Mouse (Mus musculus): ENCODE measurements around the gene Asz1. TPM values are rescaled to one million over a fixed set of nuclear protein-coding genes. Genes with fewer than 3 reads are reported as not detected.
A peak's percentile ranks its signal among the peaks of the same experiment; 100 is the strongest.

Asz1 gene
- polyA plus RNA-seq, 1 experiment from 2014 or later, result not detected

DNA sequence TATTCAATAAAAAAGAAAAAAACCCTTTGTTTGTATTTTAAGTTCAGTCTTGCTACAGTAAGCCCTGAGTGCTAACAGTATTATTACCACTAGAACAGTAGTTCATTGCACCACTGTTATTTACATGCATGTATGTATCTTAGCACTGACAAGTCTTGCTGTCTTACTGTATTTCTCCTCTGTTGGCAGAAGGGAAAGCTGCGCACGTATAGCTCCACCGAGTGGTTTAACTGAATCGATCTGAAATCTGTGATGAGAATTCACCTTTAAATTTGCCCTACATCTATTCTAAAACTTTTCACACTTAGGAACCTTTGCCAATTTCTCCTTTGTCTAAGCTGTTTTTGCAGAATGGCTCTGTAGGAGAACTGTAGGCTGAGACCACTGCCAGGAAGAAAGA, 64.6 kb downstream of the Asz1 start:
- no peak for ATAC-seq (ENCODE audit: low FRiP score)
- Histone ChIP-seq H3K4me1 (no peaks in the 10 kb centered on the region), H3K4me2 (replicated peaks) (no peak overlapping the region), H3K27ac (no peak overlapping the region), H3K27me3 (no peaks in the 10 kb centered on the region), H3K9me3 (replicated peaks) (no peaks in the 10 kb centered on the region), H3K36me3 (no peaks in the 10 kb centered on the region), H3K4me3 (no peak overlapping the region), H3K9ac (no peak overlapping the region)
- 84% methylated on average over 4 of the region's 4 CpGs for WGBS

DNA sequence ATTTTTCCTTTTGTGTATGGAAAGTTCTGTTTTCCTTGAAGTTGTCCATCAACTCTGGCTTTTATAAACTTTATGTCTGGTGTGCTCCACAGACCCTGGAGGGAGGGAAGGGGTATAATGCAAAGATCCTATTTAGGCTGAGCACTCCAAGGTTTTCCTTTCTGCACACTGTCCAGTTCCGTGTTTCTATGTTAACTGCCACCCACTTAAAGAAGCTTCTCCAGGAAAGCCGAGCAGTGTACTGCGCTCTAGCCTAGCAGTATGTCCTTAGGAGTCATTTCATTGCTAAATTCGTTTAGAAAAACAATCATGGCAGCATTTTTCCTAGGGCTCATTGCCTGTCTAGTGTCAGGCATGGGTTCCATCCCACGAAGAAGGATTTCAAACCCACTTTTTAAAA, 65.7 kb downstream of the Asz1 start:
- 85% methylated on average over 5 of the region's 5 CpGs for WGBS
- no peak for ATAC-seq (ENCODE audit: low FRiP score)
- Histone ChIP-seq H3K27ac (no peak overlapping the region), H3K4me3 (no peak overlapping the region), H3K4me1 (no peaks in the 10 kb centered on the region), H3K9ac (no peak overlapping the region), H3K36me3 (no peaks in the 10 kb centered on the region), H3K27me3 (no peaks in the 10 kb centered on the region), H3K4me2 (replicated peaks) (no peak overlapping the region), H3K9me3 (replicated peaks) (no peaks in the 10 kb centered on the region)

DNA sequence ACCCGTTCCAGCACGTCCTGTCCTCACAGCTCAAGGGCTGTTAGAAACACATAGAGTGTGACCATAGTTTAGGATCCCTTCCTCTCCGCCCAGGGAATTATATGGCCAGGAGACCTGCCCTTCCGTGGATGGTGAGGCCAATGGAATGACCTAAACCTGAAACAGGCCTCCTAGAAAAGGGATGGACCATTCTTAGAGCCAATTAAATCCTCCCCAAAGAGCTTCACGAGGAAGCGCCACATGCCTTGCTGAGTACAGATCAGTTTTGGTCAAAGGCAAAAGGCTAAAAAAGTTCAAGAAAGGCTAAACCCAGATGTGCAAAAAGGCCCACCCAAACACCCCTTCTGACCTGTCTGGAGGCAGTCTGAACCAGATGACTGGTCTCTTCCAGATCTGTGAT, 76.6 kb downstream of the Asz1 start:
- WGBS, result 29% methylated on average over 6 of the region's 6 CpGs
- Histone ChIP-seq H3K4me1 (peaks cover 24% of the 10 kb centered on the region), H3K36me3 (no peaks in the 10 kb centered on the region), H3K27me3 (peaks cover 49% of the 10 kb centered on the region), H3K4me2 (replicated peaks) (peak overlapping the region; percentile 71), H3K27ac (no peak overlapping the region), H3K9me3 (replicated peaks) (no peaks in the 10 kb centered on the region), H3K4me3 (peak overlapping the region; percentile 47; the same call in 1 of the 2 replicates), H3K9ac (no peak overlapping the region)
- ATAC-seq (ENCODE audit: low FRiP score), result no peak

DNA sequence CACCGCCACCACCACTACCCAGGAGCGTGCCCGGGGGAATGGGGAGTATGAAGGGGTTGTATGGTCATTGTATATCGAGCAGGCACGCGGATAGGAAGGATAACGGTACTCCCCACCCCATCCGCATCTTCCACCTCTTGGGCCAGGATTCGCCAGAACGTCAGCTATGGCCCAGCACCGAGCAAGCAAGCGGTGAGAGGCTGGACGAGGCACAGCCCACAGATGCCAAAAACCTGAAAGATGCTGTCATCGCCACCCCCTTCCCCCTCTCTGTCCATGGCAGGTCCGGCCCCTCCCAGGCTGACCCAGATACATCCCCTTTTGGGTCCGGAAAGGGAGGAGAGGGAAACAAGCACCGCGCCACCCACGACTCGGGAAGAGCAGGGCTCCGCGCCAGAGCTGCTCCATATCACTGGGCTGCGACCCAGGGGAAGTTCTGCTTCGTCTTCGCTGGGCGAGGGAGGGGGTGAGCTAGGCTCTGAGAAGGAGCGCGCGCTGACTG, 77.3 kb downstream of the Asz1 start:
- Histone ChIP-seq H3K9ac (0 out of 2 replicates have a peak overlapping the region, but pooled peaks have one; percentile 28), H3K27ac (no peak overlapping the region), H3K4me2 (replicated peaks) (peak overlapping the region; percentile 71), H3K9me3 (replicated peaks) (no peaks in the 10 kb centered on the region), H3K27me3 (peaks cover 49% of the 10 kb centered on the region), H3K36me3 (no peaks in the 10 kb centered on the region), H3K4me1 (peaks cover 24% of the 10 kb centered on the region), H3K4me3 (peak overlapping the region; percentile 47)
- 1% methylated on average over 29 of the region's 29 CpGs for WGBS
- peak; percentile 61 for ATAC-seq (ENCODE audit: low FRiP score)

DNA sequence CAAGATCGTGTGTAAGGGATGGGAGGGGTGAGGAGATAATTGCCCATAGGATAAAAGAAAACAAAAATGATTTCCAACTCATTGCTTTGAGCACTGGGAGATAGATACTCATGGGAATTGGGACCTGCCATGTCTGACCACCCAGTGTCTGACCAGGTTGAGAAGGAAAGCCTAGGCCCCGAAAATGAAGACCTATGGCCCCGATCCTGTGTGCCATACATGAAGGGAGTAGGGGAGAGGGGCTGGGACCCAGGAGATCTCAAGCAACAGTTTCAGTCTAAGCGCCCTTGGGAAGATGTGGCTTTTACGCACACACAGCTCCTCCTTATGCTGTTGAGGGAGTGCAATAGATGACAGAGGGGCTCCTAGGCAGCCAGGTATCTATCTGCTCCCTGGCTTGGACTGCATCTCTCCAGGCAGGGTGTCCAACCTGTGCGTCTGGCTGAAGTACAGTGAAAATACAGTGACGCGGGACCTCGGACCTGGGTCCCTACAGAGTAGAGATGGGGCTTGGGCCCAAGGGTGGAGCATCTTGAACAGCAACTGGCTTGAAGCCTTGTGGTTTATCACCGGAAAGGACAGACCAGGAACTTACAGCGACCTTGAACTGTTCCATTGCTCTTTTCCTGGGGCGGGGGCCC, 77.9 kb downstream of the Asz1 start:
- H3K27me3 ChIP-seq, result peaks cover 49% of the 10 kb centered on the region
- peaks cover 24% of the 10 kb centered on the region for H3K4me1 ChIP-seq
- no peaks in the 10 kb centered on the region for H3K36me3 ChIP-seq
- no peak overlapping the region for H3K27ac ChIP-seq
- H3K9ac ChIP-seq, result 0 out of 2 replicates have a peak overlapping the region, but pooled peaks have one; percentile 28
- peak; percentile 38 for ATAC-seq (ENCODE audit: low FRiP score)
- H3K9me3 ChIP-seq (replicated peaks), result no peaks in the 10 kb centered on the region
- H3K4me3 ChIP-seq, result peak overlapping the region; percentile 47
- WGBS, result 9% methylated on average over 12 of the region's 12 CpGs
- H3K4me2 ChIP-seq (replicated peaks), result peak overlapping the region; percentile 71

DNA sequence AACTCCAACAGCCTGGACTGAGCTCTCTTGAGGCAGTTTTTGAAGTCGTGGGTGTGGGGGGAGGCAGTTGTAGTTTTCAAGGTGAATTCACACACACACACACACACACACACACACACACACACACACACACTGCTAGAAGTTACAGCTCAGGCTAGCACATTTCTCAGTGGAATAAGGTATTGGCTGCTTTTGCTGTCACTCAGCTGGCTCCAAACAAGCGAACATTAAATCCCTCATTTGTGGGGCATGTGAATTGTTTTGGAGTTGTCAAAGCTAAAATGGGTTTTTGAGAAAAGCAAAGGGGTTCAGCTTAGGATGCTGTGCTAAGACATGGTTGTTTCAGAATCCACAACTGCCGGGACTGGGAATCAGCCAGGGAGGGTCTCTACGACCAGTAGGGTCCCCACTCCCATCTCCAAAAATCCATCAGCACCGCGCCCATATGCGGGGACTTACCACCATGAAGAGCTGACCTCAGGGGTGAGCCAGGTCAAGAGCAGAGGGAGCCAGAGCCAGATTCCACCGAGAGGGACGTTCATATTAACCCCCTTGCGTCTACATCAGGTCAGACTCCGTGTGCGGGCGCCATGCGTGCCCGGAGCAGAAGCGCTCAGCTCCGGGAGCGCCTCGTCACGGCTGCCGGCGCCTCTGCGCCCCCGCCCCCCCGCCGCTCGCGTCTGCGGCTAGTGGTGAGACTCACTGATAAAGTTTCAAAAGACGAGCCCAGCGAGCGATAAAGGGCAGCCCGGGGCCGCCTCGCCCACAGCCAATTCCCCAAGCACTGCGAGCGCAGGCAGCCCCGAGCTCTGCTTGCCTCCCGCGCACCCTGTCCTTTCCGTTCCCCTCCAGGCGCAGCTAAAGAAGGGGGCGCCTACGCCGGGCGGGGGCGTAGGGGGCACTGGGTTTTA, 78.9 kb downstream of the Asz1 start, which contains the start of gene Wnt2:
TSS of gene Wnt2 (minus strand) at position 840 of the 911 bp plus-strand sequence.
- Histone ChIP-seq H3K27me3 (peaks cover 49% of the 10 kb centered on the region), H3K4me3 (peak within 1 kb of the TSS; percentile 47), H3K9me3 (replicated peaks) (no peaks in the 10 kb centered on the region), H3K4me1 (peaks cover 24% of the 10 kb centered on the region), H3K27ac (no peak within 1 kb of the TSS), H3K9ac (peak within 1 kb of the TSS; percentile 41), H3K36me3 (no peaks in the 10 kb centered on the region), H3K4me2 (replicated peaks) (peak within 1 kb of the TSS; percentile 71)
- WGBS, result 1% methylated on average over 47 of the region's 47 CpGs
- ATAC-seq (ENCODE audit: low FRiP score), result peak; percentile 59; the same call in 1 of the 2 replicates

DNA sequence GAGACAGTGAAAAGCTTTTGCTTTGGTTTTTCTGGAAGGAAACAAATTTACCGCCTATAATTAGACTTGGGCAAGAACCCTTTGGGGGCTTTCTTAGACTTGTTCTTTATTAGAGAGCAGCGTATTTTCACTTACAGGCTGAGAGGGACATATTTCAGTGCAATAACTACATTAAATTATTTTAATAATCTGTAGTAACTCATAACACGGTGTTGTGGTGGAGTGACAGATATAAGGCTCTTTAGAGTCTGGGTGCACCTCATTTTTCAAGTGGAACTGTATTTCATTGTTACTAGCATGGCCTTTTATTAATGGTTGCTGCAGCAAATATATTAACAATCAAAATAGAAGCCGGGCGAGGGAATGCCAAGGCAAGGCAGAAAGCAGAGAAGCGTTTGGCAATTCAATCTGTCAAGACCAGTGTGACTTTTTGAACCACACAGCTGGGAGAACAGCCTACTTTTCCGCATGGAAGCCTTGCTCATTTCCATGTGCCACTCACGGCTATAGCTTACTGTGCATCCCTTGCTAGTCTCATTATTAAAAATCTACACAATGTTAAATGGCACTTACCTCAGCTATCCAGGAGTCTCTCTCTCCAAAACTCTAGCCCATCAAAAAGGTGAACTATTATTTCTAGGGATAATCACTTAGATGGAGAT, 84.6 kb downstream of the Asz1 start:
- H3K4me3 ChIP-seq, result no peak overlapping the region
- ATAC-seq (ENCODE audit: low FRiP score), result no peak
- no peaks in the 10 kb centered on the region for H3K36me3 ChIP-seq
- H3K27me3 ChIP-seq, result peaks cover 11% of the 10 kb centered on the region
- H3K27ac ChIP-seq, result no peak overlapping the region
- no peaks in the 10 kb centered on the region for H3K4me1 ChIP-seq
- 75% methylated on average over 8 of the region's 8 CpGs for WGBS
- no peak overlapping the region for H3K9ac ChIP-seq
- no peak overlapping the region for H3K4me2 ChIP-seq (replicated peaks)
- H3K9me3 ChIP-seq (replicated peaks), result no peaks in the 10 kb centered on the region

DNA sequence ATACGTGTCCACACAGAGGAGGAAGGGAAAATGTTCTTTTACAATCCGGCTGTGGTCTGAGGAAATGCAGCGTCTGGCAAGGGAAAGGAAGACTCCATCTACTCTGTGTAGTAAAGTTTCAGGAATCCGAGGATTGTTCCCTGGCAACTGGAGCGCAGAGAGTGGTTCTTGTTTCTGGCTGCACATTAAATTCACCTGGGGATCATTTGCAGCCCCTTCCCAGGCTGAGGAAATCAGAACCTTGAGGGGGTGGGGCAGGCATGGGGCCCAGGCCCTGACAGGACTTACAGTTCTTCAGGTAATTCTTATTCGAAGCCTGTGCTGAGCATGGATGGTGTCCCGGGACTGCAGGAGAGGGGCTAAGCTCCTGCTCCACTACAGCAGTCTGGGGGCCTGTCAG, 95.5 kb downstream of the Asz1 start:
- 69% methylated on average over 7 of the region's 7 CpGs for WGBS
- no peak for ATAC-seq (ENCODE audit: low FRiP score)
- 0 out of 2 replicates have a peak, but pooled peaks cover 4% of the 10 kb centered on the region for H3K4me1 ChIP-seq

DNA sequence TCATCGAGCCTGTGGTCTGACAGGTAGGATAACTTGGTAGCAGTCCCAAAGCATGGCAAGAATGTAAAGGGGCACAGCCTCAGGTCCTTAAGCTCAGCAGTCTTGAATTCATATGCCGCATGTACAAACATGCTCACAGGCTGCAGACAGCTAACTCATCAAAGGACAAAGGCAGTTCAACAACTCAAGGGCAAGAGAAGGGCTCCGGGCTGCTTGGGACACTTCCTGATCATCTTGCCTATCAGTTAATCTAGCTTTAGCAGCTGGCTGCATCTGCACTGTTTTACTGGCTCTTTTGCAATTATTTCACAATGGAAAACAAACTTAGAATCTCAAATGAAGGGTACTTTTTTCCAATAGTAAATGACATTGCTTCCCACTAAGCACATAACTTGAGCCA, 101.5 kb downstream of the Asz1 start:
- H3K27ac ChIP-seq, result no peak overlapping the region
- ATAC-seq (ENCODE audit: low FRiP score), result no peak
- no peak overlapping the region for H3K4me3 ChIP-seq
- H3K4me1 ChIP-seq, result no peaks in the 10 kb centered on the region
- H3K9me3 ChIP-seq (replicated peaks), result no peaks in the 10 kb centered on the region
- WGBS, result 82% methylated on average over 3 of the region's 3 CpGs
- no peak overlapping the region for H3K4me2 ChIP-seq (replicated peaks)
- H3K27me3 ChIP-seq, result no peaks in the 10 kb centered on the region
- H3K9ac ChIP-seq, result no peak overlapping the region
- no peaks in the 10 kb centered on the region for H3K36me3 ChIP-seq

More for the DNA sequence above, 95.5 kb downstream of the Asz1 start:
- no peak overlapping the region for H3K4me2 ChIP-seq (replicated peaks)
- no peaks in the 10 kb centered on the region for H3K36me3 ChIP-seq
- H3K27me3 ChIP-seq, result no peaks in the 10 kb centered on the region
- H3K4me3 ChIP-seq, result no peak overlapping the region
- H3K27ac ChIP-seq, result no peak overlapping the region
- no peaks in the 10 kb centered on the region for H3K9me3 ChIP-seq (replicated peaks)
- no peak overlapping the region for H3K9ac ChIP-seq

DNA sequence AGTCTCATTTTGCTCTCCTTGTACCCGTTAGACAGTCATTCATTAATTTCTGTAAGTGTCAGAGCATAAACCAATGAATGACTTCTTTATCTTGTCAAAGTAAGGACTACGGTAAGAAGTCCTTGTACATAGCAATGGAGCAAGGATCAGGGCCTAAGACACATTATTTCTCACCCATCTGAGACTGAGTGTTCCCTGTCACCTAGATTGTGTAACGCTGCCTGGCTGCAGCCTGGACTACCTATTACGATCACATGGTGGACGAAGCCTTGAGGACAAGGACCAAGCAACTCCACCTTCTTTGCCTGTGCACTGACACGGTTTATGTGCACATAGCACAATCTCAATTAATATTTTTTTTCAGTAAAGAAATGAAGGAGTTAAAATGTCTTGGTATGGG, 106.8 kb downstream of the Asz1 start:
- no peaks in the 10 kb centered on the region for H3K36me3 ChIP-seq
- no peak overlapping the region for H3K27ac ChIP-seq
- no peak overlapping the region for H3K4me3 ChIP-seq
- WGBS, result 96% methylated on average over 6 of the region's 6 CpGs
- H3K9ac ChIP-seq, result no peak overlapping the region
- no peaks in the 10 kb centered on the region for H3K9me3 ChIP-seq (replicated peaks)
- H3K4me1 ChIP-seq, result no peaks in the 10 kb centered on the region
- no peak overlapping the region for H3K4me2 ChIP-seq (replicated peaks)
- no peaks in the 10 kb centered on the region for H3K27me3 ChIP-seq
- no peak for ATAC-seq (ENCODE audit: low FRiP score)
